Mouse (Mus musculus) thymus, adult 2 months (tissue): Measurements from ENCODE around the gene Taf1d.

Experiments used
- CTCF ChIP-seq: fragments of 200-500 bp; IDR thresholded peaks from 2 replicates; pipeline ENCODE4 v1.5.1; 2012; ENCODE audit warnings: mild to moderate bottlenecking, control low read depth, low read length, moderate library complexity, borderline replicate concordance; ENCODE audit not compliant: control insufficient read depth, poor library complexity, insufficient read depth; ENCODE audit errors: extremely low read depth
- POLR2A ChIP-seq: fragments of 200-500 bp; IDR thresholded peaks from 2 replicates; pipeline ENCODE4 v1.6.1; 2012; ENCODE audit warnings: mild to moderate bottlenecking, low read length, control low read depth, moderate library complexity; ENCODE audit not compliant: control insufficient read depth, poor library complexity, insufficient read depth; ENCODE audit errors: extremely low read depth

DNA sequence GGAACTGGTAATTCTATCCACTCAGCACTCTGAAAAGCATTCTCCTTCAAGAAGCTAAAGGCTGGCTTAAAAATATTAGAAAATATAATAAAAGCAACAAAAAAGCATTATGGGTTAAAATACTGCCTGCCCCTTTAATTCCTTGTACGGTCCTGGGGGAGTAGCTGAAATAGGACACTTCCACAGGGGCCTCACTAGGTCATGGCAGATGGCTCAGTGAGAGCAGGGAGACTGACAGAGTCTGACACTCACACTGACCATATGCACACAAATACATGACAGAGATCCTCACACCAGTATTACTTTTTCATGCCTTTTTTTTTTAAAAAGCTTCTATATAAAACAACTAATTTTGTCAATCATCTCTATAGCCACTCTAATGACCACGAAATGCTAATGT is 43.9 kb downstream of the Taf1d start:
- no peak for TF ChIP-seq CTCF
- no peak for TF ChIP-seq POLR2A
